In the genomic region with DNA sequence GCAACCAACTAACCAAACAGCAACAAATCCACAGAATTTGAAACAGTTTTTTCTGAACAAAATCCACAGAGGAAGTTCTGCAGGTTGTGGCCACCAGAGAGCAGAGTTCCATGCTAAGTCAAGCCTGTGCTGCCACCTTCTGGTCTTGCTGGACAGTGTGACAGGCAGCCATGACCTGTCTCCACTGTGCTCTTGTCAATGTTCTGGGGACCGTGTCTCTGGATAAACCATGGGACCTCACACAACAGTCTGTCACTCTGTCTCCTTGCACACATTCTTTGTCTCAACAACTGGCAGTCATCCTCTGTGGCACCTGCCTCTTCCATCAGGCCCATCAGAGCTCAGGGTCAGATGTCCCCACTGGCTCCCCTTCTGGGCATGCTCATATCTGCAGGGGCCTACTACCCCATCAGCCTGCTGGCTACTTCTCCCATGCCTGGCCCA, we compare ENCODE assay signal across 8 mouse cellular contexts. TPM values are rescaled to one million over a fixed set of nuclear protein-coding genes. Genes with fewer than 3 reads are reported as not detected.
DNase-seq lines count a peak whose midpoint lies in the region; ATAC-seq and TF ChIP-seq lines count a peak whose summit lies in the region.

No protein-coding gene starts in this region.

- no peaks in the 10 kb centered on the region for H3K27me3 ChIP-seq in forebrain, embryonic 10.5 days (ENCODE audit: poor library complexity, severe bottlenecking)
- H3K27me3 ChIP-seq in forebrain, embryonic 16.5 days (replicated peaks; ENCODE audit: control insufficient read depth, insufficient read depth, low read length) = no peaks in the 10 kb centered on the region
- H3K27me3 ChIP-seq in intestine, postnatal 0 days (replicated peaks; ENCODE audit: control insufficient read depth, insufficient read depth, low read length) = no peaks in the 10 kb centered on the region
- no peaks in the 10 kb centered on the region for H3K27me3 ChIP-seq in midbrain, embryonic 14.5 days (ENCODE audit: control insufficient read depth, insufficient read depth, low read length)

- no peak overlapping the region for H3K9ac ChIP-seq in forebrain, embryonic 16.5 days (replicated peaks; ENCODE audit: low read depth, low read length)
- no peak overlapping the region for H3K9ac ChIP-seq in intestine, postnatal 0 days (ENCODE audit: low read depth, low read length)
- no peak overlapping the region for H3K9ac ChIP-seq in midbrain, embryonic 14.5 days (replicated peaks; ENCODE audit: low read length)

- DNase-seq in forebrain, embryonic 10.5 days (ENCODE audit: extremely low spot score, low spot score) = peak; percentile 72
- DNase-seq in cerebellum, postnatal 25 days = peak; percentile 76 to 86
- DNase-seq in gastrocnemius, postnatal 14 days = peak; percentile 84
- DNase-seq in left cerebral cortex, postnatal 36 days (ENCODE audit: low spot score in 2 of 2) = peak; percentile 58 to 64
- peak; percentile 84 for DNase-seq in midbrain, embryonic 14.5 days
- DNase-seq in spleen, postnatal 14 days (ENCODE audit: low spot score in 2 of 2) = peak; percentile 59 to 79

- no peak overlapping the region for H3K4me3 ChIP-seq in forebrain, embryonic 10.5 days
- H3K4me3 ChIP-seq in forebrain, embryonic 16.5 days (replicated peaks; ENCODE audit: low read length) = no peak overlapping the region
- no peak overlapping the region for H3K4me3 ChIP-seq in intestine, postnatal 0 days (ENCODE audit: low read depth, low read length)
- no peak overlapping the region for H3K4me3 ChIP-seq in midbrain, embryonic 14.5 days (replicated peaks; ENCODE audit: low read depth, low read length)

- no peak for ATAC-seq in forebrain, embryonic 16.5 days
- peak; percentile 63 for ATAC-seq in intestine, postnatal 0 days
- ATAC-seq in midbrain, embryonic 14.5 days (ENCODE audit: low FRiP score, low TSS enrichment) = peak; percentile 58; the same call in 1 of the 2 replicates

- H3K27ac ChIP-seq in forebrain, embryonic 10.5 days = no peak overlapping the region
- H3K27ac ChIP-seq in forebrain, embryonic 16.5 days (ENCODE audit: low read length) = no peak overlapping the region
- no peak overlapping the region for H3K27ac ChIP-seq in intestine, postnatal 0 days (ENCODE audit: low read depth, low read length)
- no peak overlapping the region for H3K27ac ChIP-seq in midbrain, embryonic 14.5 days (replicated peaks; ENCODE audit: low read depth, low read length)

- 28% methylated on average over 1 of the region's 1 CpGs for WGBS in forebrain, embryonic 10.5 days
- WGBS in forebrain, embryonic 16.5 days = 16% methylated on average over 1 of the region's 1 CpGs
- 14% methylated on average over 1 of the region's 1 CpGs for WGBS in intestine, postnatal 0 days
- WGBS in midbrain, embryonic 14.5 days = 22% methylated on average over 1 of the region's 1 CpGs

- no peaks in the 10 kb centered on the region for H3K9me3 ChIP-seq in forebrain, embryonic 10.5 days
- H3K9me3 ChIP-seq in forebrain, embryonic 16.5 days (ENCODE audit: control insufficient read depth, low read length) = no peaks in the 10 kb centered on the region
- no peaks in the 10 kb centered on the region for H3K9me3 ChIP-seq in intestine, postnatal 0 days (ENCODE audit: control insufficient read depth)
- H3K9me3 ChIP-seq in midbrain, embryonic 14.5 days (ENCODE audit: control insufficient read depth, low read length) = no peaks in the 10 kb centered on the region

- TF ChIP-seq CTCF in intestine, postnatal 0 days (IDR thresholded peaks at IDR 0.05; ENCODE audit: low read depth) = peak; percentile 100

- intact Hi-C loops in gastrocnemius, postnatal 14 days (cut with DNase I; ENCODE audit: low total_unique reads) = loop anchor here (5.0 kb wide), 1 partner anchor 137 kb away; no protein-coding TSS in a partner anchor
- intact Hi-C loops in left cerebral cortex, postnatal 36 days (cut with DNase I) = loop anchor here (1.0 kb wide), 1 partner anchor 136 kb away; no protein-coding TSS in a partner anchor

- H3K4me2 ChIP-seq in forebrain, embryonic 16.5 days (ENCODE audit: low read length) = no peak overlapping the region
- H3K4me2 ChIP-seq in intestine, postnatal 0 days (replicated peaks; ENCODE audit: low read depth) = no peak overlapping the region
- H3K4me2 ChIP-seq in midbrain, embryonic 14.5 days (ENCODE audit: low read length) = no peak overlapping the region

- no peaks in the 10 kb centered on the region for H3K4me1 ChIP-seq in forebrain, embryonic 10.5 days
- no peaks in the 10 kb centered on the region for H3K4me1 ChIP-seq in forebrain, embryonic 16.5 days (replicated peaks; ENCODE audit: control insufficient read depth, insufficient read depth, low read length)
- no peaks in the 10 kb centered on the region for H3K4me1 ChIP-seq in intestine, postnatal 0 days (replicated peaks; ENCODE audit: control insufficient read depth, insufficient read depth, low read length)
- H3K4me1 ChIP-seq in midbrain, embryonic 14.5 days (ENCODE audit: control insufficient read depth, insufficient read depth, low read length) = no peaks in the 10 kb centered on the region

- H3K36me3 ChIP-seq in forebrain, embryonic 10.5 days (replicated peaks) = peaks cover 44% of the 10 kb centered on the region
- no peaks in the 10 kb centered on the region for H3K36me3 ChIP-seq in forebrain, embryonic 16.5 days (ENCODE audit: control insufficient read depth, insufficient read depth)
- H3K36me3 ChIP-seq in intestine, postnatal 0 days (ENCODE audit: control insufficient read depth, insufficient read depth) = no peaks in the 10 kb centered on the region
- peaks cover 18% of the 10 kb centered on the region for H3K36me3 ChIP-seq in midbrain, embryonic 14.5 days (ENCODE audit: control insufficient read depth, insufficient read depth, low read length)

RNA-seq across cellular contexts. Expression of gene Ccdc57, which starts 27.2 kb away (rescaled TPM):
- 7.9 and 8.6 TPM in 2 replicates for polyA plus RNA-seq in forebrain, embryonic 10.5 days (2016; fragmentation: Nextera tagmentation; extraction: Ambion mirVana)
- 7.3 and 8.8 TPM in 2 replicates for polyA plus RNA-seq in forebrain, embryonic 16.5 days (2015; fragmentation: Nextera tagmentation; extraction: Ambion mirVana)
- total RNA-seq in gastrocnemius, postnatal 14 days (2021) = 1 to 10 TPM; 2.3 to 2.8 TPM
- polyA plus RNA-seq in intestine, postnatal 0 days (2015; fragmentation: Nextera tagmentation; extraction: Ambion mirVana) = 1.1 and 1.3 TPM in 2 replicates
- 10 to 100 TPM in 1 of 2 experiments, 1 to 10 TPM in 1; 6.2 to 10.7 TPM for total RNA-seq in left cerebral cortex, postnatal 36 days (2021)
- 5.5 and 7.0 TPM in 2 replicates for polyA plus RNA-seq in midbrain, embryonic 14.5 days (2014; fragmentation: Nextera tagmentation; extraction: Ambion mirVana)

RNA-seq across cellular contexts. Expression of gene Slc16a3, which starts 42.8 kb away (rescaled TPM):
- polyA plus RNA-seq in forebrain, embryonic 10.5 days (2016; fragmentation: Nextera tagmentation; extraction: Ambion mirVana) = 147 and 194 TPM in 2 replicates
- polyA plus RNA-seq in forebrain, embryonic 16.5 days (2015; fragmentation: Nextera tagmentation; extraction: Ambion mirVana) = 7.7 and 9.5 TPM in 2 replicates
- total RNA-seq in gastrocnemius, postnatal 14 days (2021) = 100 to 1,000 TPM; 272 to 355 TPM
- 7.2 and 8.0 TPM in 2 replicates for polyA plus RNA-seq in intestine, postnatal 0 days (2015; fragmentation: Nextera tagmentation; extraction: Ambion mirVana)
- 1 to 10 TPM; 3.5 to 5.5 TPM for total RNA-seq in left cerebral cortex, postnatal 36 days (2021)
- 3.4 and 4.8 TPM in 2 replicates for polyA plus RNA-seq in midbrain, embryonic 14.5 days (2014; fragmentation: Nextera tagmentation; extraction: Ambion mirVana)

Comparison
In these comparisons a context has a peak if more than half of its experiments do, and no peak if none do; other contexts are left out.
1. RNA of gene Slc16a3, which starts 42.8 kb away (polyA plus RNA-seq): 147 to 194 TPM in forebrain, embryonic 10.5 days; 7.7 to 9.5 TPM in forebrain, embryonic 16.5 days, 7.2 to 8.0 TPM in intestine, postnatal 0 days and 3.4 to 4.8 TPM in midbrain, embryonic 14.5 days; every median in the first group is over 10 times any median in the second.
2. Peak in every context shown above with its lines, with median percentiles within 50 percentile points of each other: DNase-seq.